Mouse (Mus musculus): ENCODE measurements around the gene Dlg3.

DNA sequence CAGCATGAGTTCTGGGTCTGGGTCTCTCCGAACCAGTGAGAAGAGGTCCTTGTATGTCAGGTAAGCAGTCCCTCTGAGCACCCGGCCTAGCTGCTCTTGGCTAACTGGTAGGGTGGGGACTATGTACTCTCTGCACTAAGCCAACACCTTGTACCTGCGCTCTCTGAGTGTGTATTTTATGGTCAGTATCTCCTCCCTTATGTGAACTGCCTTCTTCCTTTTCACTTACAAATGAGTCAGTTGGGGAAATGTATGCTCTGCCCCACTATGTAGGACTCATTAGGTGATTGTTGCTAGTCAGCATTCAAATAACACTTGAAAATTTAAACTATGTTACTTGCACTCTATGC is 29.2 kb downstream of the Dlg3 start:
- TF ChIP-seq POLR2A (IDR thresholded peaks at IDR 0.05; ENCODE audit: borderline replicate concordance, extremely low read depth, insufficient read depth, insufficient read length, poor library complexity, severe bottlenecking) = no peak
- no peak for TF ChIP-seq CTCF (IDR thresholded peaks at IDR 0.05; ENCODE audit: borderline replicate concordance, extremely low read depth, insufficient read depth, insufficient read length)

Data from brain, embryonic 14.5 days (tissue).